Mouse (Mus musculus) limb, embryonic 11.5 days (tissue): ENCODE measurements around the gene Fam45a. TPM values are rescaled to one million over a fixed set of nuclear protein-coding genes. Genes with fewer than 3 reads are reported as not detected.

Experiments
- microRNA-seq: library from miRNA; unstranded; fragments of <30 nt; microRNA quantifications from one replicate; pipeline ENCODE4, GENCODE M21; 2016
- polyA plus RNA-seq: library from polyadenylated mRNA; unstranded; fragments of >200 nt; fragmentation: Nextera tagmentation; extraction: Ambion mirVana; gene quantifications from 2 replicates; pipeline ENCODE4 v1.2.1, GENCODE M21; 2014

Gene Fam45a
- polyA plus RNA-seq, 1 experiment from 2014 or later, result 31.1 TPM

Small RNAs within 50 kb of the gene (microRNA-seq; reads per million reads assigned to microRNA genes)
- not detected for gene mmu-mir-3084-1

Other genes with a start within 250 kb of the Fam45a start
- 33.8 and 36.7 TPM in 2 replicates for gene Cacul1, start 230.6 kb upstream of the Fam45a start, polyA plus RNA-seq
- gene Nanos1, start 55.6 kb upstream of the Fam45a start, polyA plus RNA-seq, result 1.3 and 2.1 TPM in 2 replicates
- 200 and 207 TPM in 2 replicates for gene Eif3a, start 20.9 kb upstream of the Fam45a start, polyA plus RNA-seq
- 13.9 and 14.4 TPM in 2 replicates for gene Sfxn4, start 49.9 kb downstream of the Fam45a start, polyA plus RNA-seq
- gene Prdx3, start 63.0 kb downstream of the Fam45a start, polyA plus RNA-seq, result 77.5 and 79.9 TPM in 2 replicates
- gene Grk5, start 78.2 kb downstream of the Fam45a start, polyA plus RNA-seq, result 2.0 and 2.3 TPM in 2 replicates